Mouse (Mus musculus) ES-E14 (cell line): ENCODE measurements at regions not wholly inside any gene's neighbourhood (a gene's known extent, or its start where the extent isn't known, plus 50 kb on each side); places are given as distances from the start of the nearest gene placed in this dataset.

Experiments
- CHD2 ChIP-seq: IDR thresholded peaks from 2 replicates; pipeline ENCODE4 v1.6.1; 2014; ENCODE audit warnings: mild to moderate bottlenecking, low read depth, low read length, inconsistent platforms
- HCFC1 ChIP-seq: IDR thresholded peaks from 2 replicates; pipeline ENCODE4 v1.6.1; 2012; ENCODE audit warnings: low read length, inconsistent platforms, borderline replicate concordance; ENCODE audit not compliant: insufficient read depth
- MAFK ChIP-seq: IDR thresholded peaks from 2 replicates; pipeline ENCODE4 v1.6.1; 2014; ENCODE audit warnings: mild to moderate bottlenecking, low read depth, low read length, inconsistent platforms; ENCODE audit not compliant: insufficient read depth
- ZNF384 ChIP-seq: IDR thresholded peaks from 2 replicates; pipeline ENCODE4 v1.6.1; 2012; ENCODE audit warnings: low read depth, low read length, inconsistent platforms

- TF ChIP-seq CHD2 (no peak), ZNF384 (no peak), HCFC1 (no peak), MAFK (no peak)
Observed at GRCm38 (mm10) chr9:68372726-68373125, 280.9 kb upstream of the Rora start.
